Mouse (Mus musculus): ENCODE results near the gene Hmox1.

Gene Hmox1

DNA sequence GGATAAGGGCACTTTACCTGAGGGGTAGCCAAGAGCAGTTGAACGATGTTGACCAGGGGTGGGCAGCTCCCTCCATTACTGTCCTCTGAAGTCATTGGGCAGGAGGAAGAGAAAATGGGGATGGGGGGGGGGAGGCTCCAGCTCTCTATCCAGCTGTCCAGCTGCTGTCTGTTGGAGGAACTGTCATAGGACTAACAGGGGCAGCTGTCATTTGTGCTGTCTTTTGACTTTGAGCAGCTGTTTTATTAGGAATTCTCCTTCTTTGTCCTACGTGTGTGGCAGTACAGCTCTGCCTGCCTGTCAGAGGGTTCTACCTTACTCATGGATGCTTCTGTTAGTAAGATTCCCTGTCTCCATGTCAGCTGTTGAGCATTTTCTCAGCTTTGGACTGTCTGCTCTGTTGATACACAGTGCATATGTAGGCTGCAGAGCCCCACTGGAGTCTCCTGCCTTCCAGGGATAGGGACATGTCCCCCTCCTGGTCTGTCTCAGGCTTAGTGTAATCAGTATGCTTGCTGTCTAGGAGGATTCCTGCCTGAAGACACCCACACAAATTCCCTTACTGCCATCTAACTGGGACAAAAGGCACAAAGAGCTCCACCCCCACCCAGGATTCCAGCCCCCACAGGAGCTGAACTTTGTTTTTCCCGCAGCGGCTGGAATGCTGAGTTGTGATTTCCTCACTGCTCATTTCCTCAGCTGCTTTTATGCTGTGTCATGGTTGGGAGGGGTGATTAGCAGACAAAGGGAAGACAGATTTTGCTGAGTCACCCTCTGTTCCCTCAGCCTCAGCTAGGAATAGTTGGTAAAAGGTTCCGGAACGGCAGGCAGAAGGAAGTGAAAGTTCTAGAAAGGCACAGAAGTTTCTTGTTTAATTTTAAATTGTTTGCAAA, 4.2 kb upstream of the Hmox1 start:
- peak; percentile 88 to 95 for DNase-seq (ENCODE audit: inconsistent age in 2 of 2, low spot score in 1 of 2)

- no peak for DNase-seq (ENCODE audit: inconsistent age in 2 of 2, low spot score in 1 of 2)
Observed at GRCm38 (mm10) chr8:75090781-75091365, 2.5 kb upstream of the Hmox1 start.

DNA sequence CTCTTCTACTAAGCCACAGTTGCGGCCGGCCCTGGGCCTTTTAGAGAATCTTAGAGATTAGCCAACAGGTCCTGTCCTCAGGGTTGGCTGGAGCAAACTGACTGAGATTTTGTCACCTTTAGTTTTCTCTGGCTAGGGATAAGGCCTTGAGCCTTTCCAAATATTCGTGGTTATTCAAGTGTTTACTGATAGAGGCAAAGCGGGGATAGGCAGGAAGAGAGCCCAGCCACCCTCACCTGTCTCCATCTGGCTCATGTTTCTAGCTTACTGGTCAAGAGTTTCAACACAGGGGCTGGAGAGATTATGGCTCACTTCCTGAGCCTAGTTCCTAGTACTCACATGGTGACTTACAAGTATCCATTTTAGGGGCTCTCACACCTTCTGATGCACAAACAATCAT, 9.5 kb downstream of the Hmox1 start:
- no peak for DNase-seq (ENCODE audit: inconsistent age in 2 of 2, low spot score in 1 of 2)

DNA sequence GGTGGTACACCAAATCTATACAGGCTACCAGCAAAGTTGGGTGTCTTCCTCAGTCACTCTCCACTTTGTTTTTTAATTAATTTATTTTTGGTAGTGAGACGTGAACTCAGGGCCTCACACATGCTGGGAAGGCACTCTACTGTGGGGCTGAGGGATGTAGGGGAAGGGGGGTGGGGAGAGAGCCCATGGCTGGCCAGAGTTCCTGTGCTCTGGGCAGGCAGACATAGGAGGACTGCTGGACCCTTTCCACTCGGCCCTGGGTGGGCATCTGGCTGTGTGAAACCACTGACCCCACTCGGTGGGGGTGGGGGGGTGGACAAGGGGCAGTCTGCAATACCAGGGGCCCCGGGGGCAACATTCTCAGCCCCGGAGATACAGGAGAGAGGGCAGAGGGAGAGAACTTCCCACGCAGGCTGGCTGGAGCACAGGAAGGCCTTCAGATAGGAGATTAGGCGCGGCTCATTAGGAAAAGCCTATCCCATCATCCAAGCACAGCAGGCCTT, 10.0 kb downstream of the Hmox1 start:
- no peak for DNase-seq (ENCODE audit: inconsistent age in 2 of 2, low spot score in 1 of 2)

DNA sequence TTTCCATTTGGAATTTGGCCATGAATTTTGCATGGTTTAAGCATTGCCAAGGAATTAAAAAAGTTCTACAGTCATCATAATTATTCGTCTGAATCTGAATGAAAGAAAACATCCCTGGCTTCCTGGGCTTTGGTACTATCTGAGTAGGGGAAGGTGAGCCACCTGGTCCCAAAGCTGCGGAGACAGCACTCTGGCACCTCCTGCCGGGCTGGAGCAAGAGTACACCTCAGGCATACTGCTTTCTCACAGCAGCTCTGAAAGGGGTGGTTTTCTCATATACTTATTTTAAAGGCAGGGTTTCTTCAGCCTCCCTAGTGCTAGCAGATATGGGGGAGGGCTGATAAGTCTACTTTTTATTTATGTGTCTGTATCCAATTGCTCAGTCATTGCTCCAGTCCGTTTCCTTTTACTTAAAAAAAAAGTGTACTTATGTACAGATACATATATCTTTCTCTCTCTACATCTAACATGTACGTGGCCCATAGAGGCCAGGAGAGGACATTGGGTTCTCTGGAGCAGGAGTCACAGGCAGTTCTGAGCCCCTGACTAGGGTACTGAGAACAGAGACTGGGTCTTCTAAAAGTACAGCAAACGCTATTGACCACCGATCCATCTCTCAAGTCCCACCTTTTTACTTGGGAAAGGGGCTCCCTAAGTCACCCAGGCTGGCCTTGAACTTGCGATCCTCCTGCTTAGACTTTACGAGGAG, 15.3 kb downstream of the Hmox1 start:
- DNase-seq (ENCODE audit: inconsistent age in 2 of 2, low spot score in 1 of 2), result peak; percentile 86 to 94

GRCm38 (mm10) chr8:75109236-75109967, 16.0 kb downstream of the Hmox1 start, which contains the start of gene Mcm5:
Mcm5 (plus strand) TSS chr8:75109569.
- peak; percentile 98 to 100 for DNase-seq (ENCODE audit: inconsistent age in 2 of 2, low spot score in 1 of 2)

DNA sequence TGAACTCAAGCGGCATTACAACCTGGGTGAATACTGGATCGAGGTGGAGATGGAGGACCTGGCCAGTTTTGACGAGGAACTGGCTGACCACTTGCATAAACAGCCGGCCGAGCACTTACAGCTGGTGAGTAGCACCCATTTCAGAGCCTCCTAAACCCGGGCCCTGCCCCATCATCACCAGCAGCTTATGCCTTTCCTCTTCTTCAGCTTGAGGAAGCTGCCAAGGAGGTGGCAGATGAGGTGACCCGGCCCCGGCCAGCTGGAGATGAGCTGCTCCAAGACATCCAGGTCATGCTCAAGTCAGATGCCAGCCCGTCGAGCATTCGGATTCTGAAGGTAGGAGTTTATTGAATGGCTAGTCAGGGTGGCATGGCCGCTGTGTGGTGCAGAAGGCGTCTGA, 16.7 kb downstream of the Hmox1 start:
- peak in 1 of 2 experiments; percentile 31 for DNase-seq (ENCODE audit: inconsistent age in 2 of 2, low spot score in 1 of 2)

DNA sequence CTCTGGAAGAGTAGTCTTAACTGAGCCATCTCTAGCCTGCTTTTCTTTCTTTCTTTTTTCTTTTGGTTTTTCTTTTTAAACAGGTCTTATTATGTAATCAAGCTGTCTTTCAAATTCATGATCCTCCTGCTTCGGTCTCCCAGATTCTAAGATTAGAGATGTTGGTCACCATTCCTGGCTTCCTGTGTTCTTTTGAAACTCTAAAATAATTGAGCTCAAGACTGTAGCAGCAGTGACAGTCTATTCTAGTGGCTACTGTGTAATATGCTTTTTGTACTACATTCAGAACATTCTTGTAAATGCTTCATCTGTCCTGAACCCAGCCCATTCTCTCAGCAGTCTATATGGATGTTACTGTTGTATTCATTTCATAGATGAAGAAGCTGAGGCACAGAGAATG, 25.1 kb downstream of the Hmox1 start:
- no peak for DNase-seq (ENCODE audit: inconsistent age in 2 of 2, low spot score in 1 of 2)

DNA sequence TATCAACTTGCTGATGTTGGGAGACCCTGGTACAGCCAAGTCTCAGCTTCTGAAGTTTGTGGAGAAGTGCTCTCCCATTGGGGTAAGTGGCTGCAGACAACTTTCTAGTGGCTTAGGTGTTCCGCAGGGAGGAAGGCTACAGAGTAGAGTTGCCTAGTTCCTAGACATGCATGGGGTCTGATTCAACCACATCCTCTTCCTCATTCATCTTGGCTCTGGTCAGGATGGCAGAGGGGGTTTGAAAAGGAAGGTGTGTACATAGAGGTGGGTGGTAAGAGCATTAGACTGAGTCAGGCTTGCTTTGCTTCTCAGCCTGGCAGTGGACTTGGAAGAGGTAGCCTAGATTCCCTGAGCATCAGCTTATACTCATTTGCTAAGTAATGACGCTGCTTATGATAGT, 25.9 kb downstream of the Hmox1 start:
- DNase-seq (ENCODE audit: inconsistent age in 2 of 2, low spot score in 1 of 2), result no peak

- no peak for DNase-seq (ENCODE audit: inconsistent age in 2 of 2, low spot score in 1 of 2)
Observed at GRCm38 (mm10) chr8:75119747-75120146, 26.3 kb downstream of the Hmox1 start.

DNA sequence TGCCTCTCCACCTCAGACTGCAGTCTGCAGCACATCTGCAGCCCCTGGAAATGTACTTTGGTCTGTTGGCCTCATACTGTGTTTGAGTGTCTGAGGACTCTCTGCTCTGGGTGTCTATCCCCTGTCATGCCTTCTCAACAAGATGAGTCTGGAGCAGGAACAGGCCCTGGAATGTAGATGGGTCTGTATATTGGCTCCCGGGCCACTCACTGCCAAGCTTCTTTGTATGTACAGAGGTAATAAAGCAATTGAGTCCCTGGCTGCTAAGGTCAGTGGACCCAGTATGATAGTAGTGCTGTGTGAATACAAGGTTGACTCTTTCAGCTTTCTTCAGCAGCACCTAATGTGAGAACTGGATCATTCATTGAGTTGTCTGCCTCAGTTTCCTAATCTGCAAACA, 34.0 kb downstream of the Hmox1 start:
- DNase-seq (ENCODE audit: inconsistent age in 2 of 2, low spot score in 1 of 2), result no peak

GRCm38 (mm10) chr8:75132485-75132884, 39.1 kb downstream of the Hmox1 start:
- DNase-seq (ENCODE audit: inconsistent age in 2 of 2, low spot score in 1 of 2), result peak; percentile 35 to 79

GRCm38 (mm10) chr8:75133399-75133798, 40.0 kb downstream of the Hmox1 start:
- no peak for DNase-seq (ENCODE audit: inconsistent age in 2 of 2, low spot score in 1 of 2)

DNA sequence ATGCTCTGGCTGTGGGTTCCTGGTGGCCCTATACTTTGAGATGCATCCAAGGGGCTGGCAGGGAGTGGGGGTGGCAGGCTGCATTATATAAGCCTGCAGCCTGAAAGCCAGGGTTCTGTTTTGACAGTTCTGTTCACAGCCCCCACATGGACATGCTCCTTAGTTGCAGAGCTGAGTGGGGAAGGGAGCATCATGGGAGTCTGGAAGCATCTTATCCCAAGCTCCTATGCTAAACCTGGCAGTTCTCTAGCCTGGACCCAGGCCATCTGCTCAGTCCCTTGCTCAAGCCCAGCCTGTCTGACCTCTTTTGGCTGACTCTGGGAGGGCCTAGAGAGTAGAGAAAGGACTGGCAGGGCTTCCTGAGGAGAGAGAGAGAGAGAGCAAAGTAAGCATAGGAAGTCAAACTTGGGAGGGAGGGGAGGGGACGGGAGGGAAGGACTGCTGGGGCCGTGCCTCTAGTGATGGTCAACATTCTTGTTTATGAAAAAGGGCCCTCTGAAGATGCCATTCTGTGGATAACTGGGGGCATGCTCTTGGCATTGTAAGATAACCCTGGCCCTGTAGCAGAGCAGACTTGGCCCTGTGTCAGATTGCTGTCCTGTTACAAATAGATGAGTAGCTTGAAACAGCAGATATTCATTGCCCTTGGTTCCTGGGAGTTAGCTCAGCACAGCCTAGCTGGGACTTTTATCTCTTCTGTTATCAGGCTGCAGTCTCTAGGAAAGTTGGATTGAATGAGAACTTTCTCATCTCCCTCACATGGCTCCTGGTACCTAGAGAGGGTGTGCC, 41.4 kb downstream of the Hmox1 start:
- DNase-seq (ENCODE audit: inconsistent age in 2 of 2, low spot score in 1 of 2), result peak; percentile 27 to 78

DNA sequence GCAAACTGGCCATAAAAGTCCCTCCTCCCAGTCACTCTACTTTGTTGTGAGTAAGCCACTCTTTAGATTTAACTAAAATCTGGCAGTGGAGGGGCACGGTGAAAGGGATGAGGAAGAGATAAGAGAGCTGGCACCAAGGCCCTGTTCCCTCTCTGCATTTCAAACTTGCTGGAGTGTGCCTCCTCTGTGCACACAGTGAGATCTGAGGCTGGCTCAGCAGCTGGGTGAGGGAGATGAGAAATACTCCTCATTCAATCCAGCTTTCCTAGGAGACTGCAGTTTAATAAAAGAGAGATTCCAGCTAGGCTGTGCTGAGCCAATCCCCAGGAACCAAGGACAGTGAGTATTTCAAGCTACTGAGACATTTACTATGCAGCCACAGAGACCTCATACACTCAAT, 42.3 kb downstream of the Hmox1 start:
- peak in 1 of 2 experiments; percentile 45 for DNase-seq (ENCODE audit: inconsistent age in 2 of 2, low spot score in 1 of 2)

DNA sequence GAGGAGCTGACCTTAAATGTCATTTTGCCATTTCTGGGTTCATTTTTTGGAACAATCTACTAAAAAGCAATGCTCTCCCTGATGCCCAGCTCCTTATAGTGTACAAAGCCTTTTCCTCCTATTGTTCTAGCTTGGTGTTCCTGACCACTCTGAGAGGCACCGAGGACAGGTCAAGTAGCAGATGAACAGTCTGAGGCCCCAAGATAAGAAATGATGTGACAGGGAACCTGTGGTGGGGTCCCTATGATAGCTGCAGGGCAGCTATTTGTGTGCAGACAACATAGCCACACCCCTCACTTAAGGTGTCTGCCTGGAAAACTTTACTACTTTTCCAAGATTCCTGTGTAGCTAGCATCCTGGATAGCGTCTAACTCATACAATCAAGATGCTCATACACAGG, 42.8 kb downstream of the Hmox1 start:
- DNase-seq (ENCODE audit: inconsistent age in 2 of 2, low spot score in 1 of 2), result no peak

GRCm38 (mm10) chr8:75137536-75137935, 44.1 kb downstream of the Hmox1 start:
- no peak for DNase-seq (ENCODE audit: inconsistent age in 2 of 2, low spot score in 1 of 2)

All from adrenal gland, adult (tissue).